Mouse (Mus musculus) limb, embryonic 13.5 days (tissue): Measurements from ENCODE around the gene Tbc1d22a. TPM values are rescaled to one million over a fixed set of nuclear protein-coding genes. Genes with fewer than 3 reads are reported as not detected.

Source experiments
- ATAC-seq: fragments of 200-750 bp; cut with Nextera tagmentation; 2 replicates; pipeline ENCODE4 v1.8.0; 2017; ENCODE audit warnings: low read depth, moderate number of reproducible peaks, moderate TSS enrichment; ENCODE audit not compliant: low FRiP score
- H3K27ac ChIP-seq: fragments of 300-500 bp; sonication (generic); 2 replicates; pipeline ENCODE4 v1.5.1; 2015; ENCODE audit warnings: inconsistent platforms, mild to moderate bottlenecking, moderate library complexity
- H3K27me3 ChIP-seq: fragments of 300-500 bp; sonication (generic); 2 replicates; pipeline ENCODE4 v1.6.1; 2015; ENCODE audit warnings: mild to moderate bottlenecking, inconsistent platforms
- H3K36me3 ChIP-seq: fragments of 300-500 bp; sonication (generic); 2 replicates; pipeline ENCODE4 v1.6.1; 2015; ENCODE audit warnings: inconsistent platforms, mild to moderate bottlenecking, moderate library complexity
- H3K4me1 ChIP-seq: fragments of 300-500 bp; sonication (generic); 2 replicates; pipeline ENCODE4 v1.6.1; 2015; ENCODE audit warnings: inconsistent platforms
- H3K4me2 ChIP-seq: fragments of 300-500 bp; sonication (generic); replicated peaks from 2 replicates; pipeline ENCODE4 v1.6.1; 2015; ENCODE audit warnings: inconsistent platforms, mild to moderate bottlenecking, moderate library complexity
- H3K4me3 ChIP-seq: fragments of 300-500 bp; sonication (generic); 2 replicates; pipeline ENCODE4 v1.5.1; 2015; ENCODE audit warnings: moderate library complexity, mild to moderate bottlenecking, inconsistent platforms
- H3K9ac ChIP-seq: fragments of 300-500 bp; sonication (generic); 2 replicates; pipeline ENCODE4 v1.6.1; 2015; ENCODE audit warnings: mild to moderate bottlenecking, inconsistent platforms
- H3K9me3 ChIP-seq: fragments of 300-500 bp; sonication (generic); 2 replicates; pipeline ENCODE4 v1.6.1; 2016; ENCODE audit warnings: inconsistent platforms
- WGBS: fragments of 180-500 bp; shearing (Covaris S2); methylation state at CpG from one replicate; pipeline ENCODE4 v1.1.7; 2015; 5-methylcytosine and 5-hydroxymethylcytosine counted together
- polyA plus RNA-seq: library from polyadenylated mRNA; unstranded; fragments of >200 nt; fragmentation: Nextera tagmentation; extraction: Ambion mirVana; gene quantifications from 2 replicates; pipeline ENCODE4 v1.2.1, GENCODE M21; 2015

Gene Tbc1d22a
- polyA plus RNA-seq, 1 experiment from 2014 or later, result 12.5 TPM

GRCm38 (mm10) chr15:86303876-86304275 lies 89.6 kb downstream of the Tbc1d22a start:
- H3K9me3 ChIP-seq, result no peaks in the 10 kb centered on the region
- no peak overlapping the region for H3K4me3 ChIP-seq
- H3K9ac ChIP-seq, result no peak overlapping the region
- H3K36me3 ChIP-seq, result peaks cover 9% of the 10 kb centered on the region; the same call in 1 of the 2 replicates
- no peak overlapping the region for H3K4me2 ChIP-seq
- 100% methylated on average over 1 of the region's 1 CpGs for WGBS
- no peaks in the 10 kb centered on the region for H3K27me3 ChIP-seq
- no peak overlapping the region for H3K27ac ChIP-seq
- H3K4me1 ChIP-seq, result no peaks in the 10 kb centered on the region
- no peak for ATAC-seq

- H3K27me3 ChIP-seq, result no peaks in the 10 kb centered on the region
- no peaks in the 10 kb centered on the region for H3K9me3 ChIP-seq
- H3K36me3 ChIP-seq, result peaks cover 9% of the 10 kb centered on the region; the same call in 1 of the 2 replicates
- no peak for ATAC-seq
- no peak overlapping the region for H3K4me2 ChIP-seq
- WGBS, result 84% methylated on average over 3 of the region's 3 CpGs
- no peaks in the 10 kb centered on the region for H3K4me1 ChIP-seq
- no peak overlapping the region for H3K27ac ChIP-seq
- H3K9ac ChIP-seq, result no peak overlapping the region
- H3K4me3 ChIP-seq, result no peak overlapping the region
Observed at GRCm38 (mm10) chr15:86304861-86305260, 90.6 kb downstream of the Tbc1d22a start.

- Histone ChIP-seq H3K4me3 (no peak overlapping the region), H3K36me3 (peaks cover 9% of the 10 kb centered on the region; the same call in 1 of the 2 replicates), H3K9me3 (no peaks in the 10 kb centered on the region), H3K27me3 (no peaks in the 10 kb centered on the region), H3K9ac (no peak overlapping the region), H3K4me1 (no peaks in the 10 kb centered on the region), H3K27ac (no peak overlapping the region), H3K4me2 (no peak overlapping the region)
- no peak for ATAC-seq
- 79% methylated on average over 3 of the region's 3 CpGs for WGBS
Observed at GRCm38 (mm10) chr15:86305290-86305689, 91.0 kb downstream of the Tbc1d22a start.

GRCm38 (mm10) chr15:86309213-86309829 lies 95.1 kb downstream of the Tbc1d22a start:
- no peak overlapping the region for H3K4me3 ChIP-seq
- H3K9me3 ChIP-seq, result no peaks in the 10 kb centered on the region
- WGBS, result 77% methylated on average over 5 of the region's 5 CpGs
- no peaks in the 10 kb centered on the region for H3K4me1 ChIP-seq
- no peaks in the 10 kb centered on the region for H3K27me3 ChIP-seq
- H3K27ac ChIP-seq, result no peak overlapping the region
- H3K4me2 ChIP-seq, result no peak overlapping the region
- no peak for ATAC-seq
- H3K36me3 ChIP-seq, result peaks cover 10% of the 10 kb centered on the region
- H3K9ac ChIP-seq, result no peak overlapping the region

GRCm38 (mm10) chr15:86320803-86321510 lies 106.7 kb downstream of the Tbc1d22a start:
- H3K4me2 ChIP-seq, result no peak overlapping the region
- peaks cover 4% of the 10 kb centered on the region for H3K36me3 ChIP-seq
- H3K27me3 ChIP-seq, result no peaks in the 10 kb centered on the region
- H3K9me3 ChIP-seq, result no peaks in the 10 kb centered on the region
- no peak overlapping the region for H3K4me3 ChIP-seq
- WGBS, result 88% methylated on average over 19 of the region's 19 CpGs
- no peaks in the 10 kb centered on the region for H3K4me1 ChIP-seq
- no peak overlapping the region for H3K27ac ChIP-seq
- ATAC-seq, result no peak
- H3K9ac ChIP-seq, result no peak overlapping the region

GRCm38 (mm10) chr15:86326341-86326740 lies 112.1 kb downstream of the Tbc1d22a start:
- no peak overlapping the region for H3K9ac ChIP-seq
- no peak overlapping the region for H3K4me3 ChIP-seq
- H3K4me1 ChIP-seq, result no peaks in the 10 kb centered on the region
- H3K9me3 ChIP-seq, result no peaks in the 10 kb centered on the region
- ATAC-seq, result no peak
- H3K36me3 ChIP-seq, result no peaks in the 10 kb centered on the region; the same call in 1 of the 2 replicates
- no peak overlapping the region for H3K27ac ChIP-seq
- no peaks in the 10 kb centered on the region for H3K27me3 ChIP-seq
- no peak overlapping the region for H3K4me2 ChIP-seq
- WGBS, result 89% methylated on average over 4 of the region's 4 CpGs

- Histone ChIP-seq H3K27ac (no peak overlapping the region), H3K36me3 (no peaks in the 10 kb centered on the region), H3K9me3 (no peaks in the 10 kb centered on the region), H3K9ac (no peak overlapping the region), H3K4me1 (0 out of 2 replicates have a peak, but pooled peaks cover 2% of the 10 kb centered on the region), H3K4me3 (no peak overlapping the region), H3K4me2 (no peak overlapping the region), H3K27me3 (no peaks in the 10 kb centered on the region)
- ATAC-seq, result no peak
- WGBS, result 74% methylated on average over 7 of the region's 7 CpGs
Observed at GRCm38 (mm10) chr15:86329911-86330310, 115.7 kb downstream of the Tbc1d22a start.

GRCm38 (mm10) chr15:86330454-86330853 lies 116.2 kb downstream of the Tbc1d22a start:
- Histone ChIP-seq H3K4me1 (0 out of 2 replicates have a peak, but pooled peaks cover 3% of the 10 kb centered on the region), H3K9me3 (no peaks in the 10 kb centered on the region), H3K27me3 (no peaks in the 10 kb centered on the region), H3K4me2 (no peak overlapping the region), H3K4me3 (no peak overlapping the region), H3K36me3 (no peaks in the 10 kb centered on the region), H3K9ac (no peak overlapping the region), H3K27ac (no peak overlapping the region)
- no peak for ATAC-seq
- 79% methylated on average over 7 of the region's 7 CpGs for WGBS

GRCm38 (mm10) chr15:86331501-86332245 lies 117.4 kb downstream of the Tbc1d22a start:
- WGBS, result 77% methylated on average over 8 of the region's 8 CpGs

GRCm38 (mm10) chr15:86333176-86333575 lies 118.9 kb downstream of the Tbc1d22a start:
- Histone ChIP-seq H3K36me3 (no peaks in the 10 kb centered on the region), H3K9me3 (no peaks in the 10 kb centered on the region), H3K4me3 (no peak overlapping the region), H3K27me3 (no peaks in the 10 kb centered on the region), H3K4me2 (no peak overlapping the region), H3K4me1 (0 out of 2 replicates have a peak, but pooled peaks cover 9% of the 10 kb centered on the region), H3K27ac (no peak overlapping the region), H3K9ac (no peak overlapping the region)
- 95% methylated on average over 4 of the region's 4 CpGs for WGBS
- no peak for ATAC-seq

More at GRCm38 (mm10) chr15:86331501-86332245, 117.4 kb downstream of the Tbc1d22a start:
- Histone ChIP-seq H3K4me1 (0 out of 2 replicates have a peak, but pooled peaks cover 9% of the 10 kb centered on the region), H3K4me2 (no peak overlapping the region), H3K36me3 (no peaks in the 10 kb centered on the region), H3K27ac (no peak overlapping the region), H3K4me3 (no peak overlapping the region), H3K9me3 (no peaks in the 10 kb centered on the region), H3K9ac (no peak overlapping the region), H3K27me3 (no peaks in the 10 kb centered on the region)
- ATAC-seq, result no peak

GRCm38 (mm10) chr15:86333606-86334005 lies 119.3 kb downstream of the Tbc1d22a start:
- Histone ChIP-seq H3K27me3 (no peaks in the 10 kb centered on the region), H3K4me1 (0 out of 2 replicates have a peak, but pooled peaks cover 9% of the 10 kb centered on the region), H3K36me3 (no peaks in the 10 kb centered on the region), H3K9me3 (no peaks in the 10 kb centered on the region), H3K4me3 (no peak overlapping the region), H3K4me2 (no peak overlapping the region), H3K27ac (no peak overlapping the region), H3K9ac (no peak overlapping the region)
- no peak for ATAC-seq
- 73% methylated on average over 2 of the region's 2 CpGs for WGBS

- Histone ChIP-seq H3K4me2 (no peak overlapping the region), H3K9me3 (no peaks in the 10 kb centered on the region), H3K4me3 (no peak overlapping the region), H3K27ac (no peak overlapping the region), H3K36me3 (no peaks in the 10 kb centered on the region), H3K4me1 (0 out of 2 replicates have a peak, but pooled peaks cover 9% of the 10 kb centered on the region), H3K27me3 (peaks cover 2% of the 10 kb centered on the region; the same call in 1 of the 2 replicates), H3K9ac (no peak overlapping the region)
- ATAC-seq, result no peak
- 93% methylated on average over 4 of the region's 4 CpGs for WGBS
Observed at GRCm38 (mm10) chr15:86334276-86334675, 120.0 kb downstream of the Tbc1d22a start.
